Mouse (Mus musculus): ENCODE measurements around the gene Rapgef2. TPM values are rescaled to one million over a fixed set of nuclear protein-coding genes. Genes with fewer than 3 reads are reported as not detected.
"Not testable (repeated sequence)": the region's sequence is repeated elsewhere in the genome, so short reads cannot be mapped to it uniquely, and the experiment has no call there.

The Rapgef2 gene
- total RNA-seq, 2 experiments from 2014 or later, result 40.2 to 51.6 TPM

DNA sequence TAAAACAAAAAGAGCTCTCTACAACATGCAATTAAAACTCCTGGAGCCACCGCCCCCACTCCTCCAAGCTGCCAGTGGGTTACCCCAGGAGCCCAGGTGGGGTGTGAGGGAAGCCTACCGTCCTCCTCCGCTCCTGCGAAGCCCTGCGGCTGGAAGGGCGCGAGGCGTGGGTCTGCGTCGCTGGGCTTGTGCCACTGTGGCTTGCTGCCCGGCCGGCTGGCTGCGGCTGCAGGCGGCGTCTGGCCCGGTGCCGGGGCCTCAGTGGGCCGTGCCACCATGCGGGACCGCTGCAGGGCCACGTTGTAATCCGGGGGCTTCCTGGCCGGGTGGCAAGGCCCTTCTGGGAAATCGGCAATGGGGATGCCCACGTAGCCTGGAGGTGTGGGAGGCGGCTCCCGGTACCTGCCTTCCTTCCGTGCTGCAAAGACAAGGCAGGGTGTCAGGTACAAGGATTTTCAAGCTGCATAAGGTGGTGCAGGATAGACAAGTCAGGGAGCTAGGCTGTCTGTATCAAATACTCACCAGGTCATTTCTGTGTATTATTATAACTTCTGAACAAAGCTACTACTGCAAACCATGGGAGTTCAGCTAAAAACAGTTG is 219.8 kb downstream of the Rapgef2 start:
- intact Hi-C loops (cut with DNase I), result loop anchor here (5.0 kb wide), 1 partner anchor 131 kb away; no protein-coding TSS in a partner anchor
- DNase-seq, result peak in 1 of 2 experiments; percentile 10

DNA sequence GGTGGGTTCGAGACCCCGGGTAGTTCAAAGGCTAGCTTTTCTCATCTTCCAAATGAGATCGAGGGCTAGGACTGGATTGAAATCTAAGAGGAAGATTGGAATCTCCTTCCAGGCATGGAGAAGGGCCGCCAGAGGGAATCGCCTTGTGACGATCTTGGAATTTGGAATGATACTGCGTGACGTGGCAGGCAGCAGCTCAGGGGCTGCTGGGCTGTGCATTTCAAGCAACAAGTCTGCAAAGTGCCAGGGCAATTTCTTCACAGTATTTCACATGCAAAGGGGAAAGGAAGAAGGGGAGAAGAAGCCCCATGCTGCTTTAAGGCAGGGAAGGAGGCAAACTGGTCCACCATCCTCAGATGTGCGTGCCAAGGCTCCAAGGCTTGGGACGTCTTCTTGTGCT is 222.2 kb downstream of the Rapgef2 start:
- intact Hi-C loops (cut with DNase I), result no loop called here
- no peak for DNase-seq

DNA sequence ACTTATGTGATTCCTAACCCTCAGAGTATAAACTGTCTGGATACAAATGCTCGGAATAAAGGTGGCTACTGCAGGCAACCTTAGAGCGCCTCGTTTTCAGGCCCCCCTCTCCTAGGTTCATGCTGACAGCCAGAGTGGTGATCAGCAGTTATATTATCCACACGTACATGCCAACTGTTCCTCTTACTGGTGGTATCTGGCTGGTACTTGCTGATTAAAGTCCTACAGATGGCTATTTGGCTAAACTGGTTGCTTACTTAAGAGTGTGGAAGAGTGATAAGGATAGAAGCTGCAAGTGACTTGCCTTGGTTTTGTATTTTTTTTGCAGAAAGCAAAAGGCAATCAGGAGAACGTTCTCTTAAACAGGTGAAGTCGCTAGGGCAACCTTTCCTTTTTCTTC is 224.9 kb downstream of the Rapgef2 start:
- intact Hi-C loops (cut with DNase I), result no loop called here
- DNase-seq, result no peak

DNA sequence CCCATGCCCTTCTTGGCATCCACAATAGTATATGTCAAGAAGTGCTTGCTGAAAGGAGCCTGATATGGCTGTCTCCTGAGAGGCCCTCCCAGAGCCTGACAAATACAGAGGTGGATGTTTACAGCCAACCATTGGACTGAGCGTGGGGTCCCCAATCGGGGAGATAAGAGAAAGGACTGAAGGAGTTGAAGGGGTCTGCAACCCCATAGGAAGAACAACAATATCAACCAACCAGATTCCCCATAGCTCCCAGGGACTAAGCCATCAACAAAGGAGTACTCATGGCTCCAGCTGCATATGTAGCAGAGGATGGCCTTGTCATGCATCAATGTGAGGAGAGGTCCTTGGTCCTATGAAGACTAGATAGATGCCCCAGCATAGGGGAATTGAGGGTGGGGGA is 227.8 kb downstream of the Rapgef2 start:
- DNase-seq; intact Hi-C loops (cut with DNase I): not testable (repeated sequence)

DNA sequence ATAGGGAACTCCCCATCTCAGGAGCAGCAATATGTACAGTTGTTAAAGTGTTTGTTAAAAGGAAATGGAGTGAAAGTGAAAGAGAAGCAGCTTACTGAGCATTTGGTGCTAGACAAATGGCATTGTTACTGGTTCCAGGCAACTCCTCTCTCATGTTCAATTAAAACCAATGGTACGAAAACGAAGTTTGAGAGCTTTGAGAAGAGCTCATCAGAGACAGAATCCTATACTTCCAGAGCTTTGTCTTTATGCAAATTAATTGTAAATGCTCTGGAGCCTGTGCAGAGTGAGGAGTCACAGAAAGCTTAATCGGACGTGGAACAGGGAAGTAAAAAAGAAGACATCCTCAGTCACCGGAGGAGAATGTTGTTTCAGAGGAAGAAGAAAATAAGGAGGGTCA is 241.1 kb downstream of the Rapgef2 start:
- no peak for DNase-seq
- intact Hi-C loops (cut with DNase I), result no loop called here

DNA sequence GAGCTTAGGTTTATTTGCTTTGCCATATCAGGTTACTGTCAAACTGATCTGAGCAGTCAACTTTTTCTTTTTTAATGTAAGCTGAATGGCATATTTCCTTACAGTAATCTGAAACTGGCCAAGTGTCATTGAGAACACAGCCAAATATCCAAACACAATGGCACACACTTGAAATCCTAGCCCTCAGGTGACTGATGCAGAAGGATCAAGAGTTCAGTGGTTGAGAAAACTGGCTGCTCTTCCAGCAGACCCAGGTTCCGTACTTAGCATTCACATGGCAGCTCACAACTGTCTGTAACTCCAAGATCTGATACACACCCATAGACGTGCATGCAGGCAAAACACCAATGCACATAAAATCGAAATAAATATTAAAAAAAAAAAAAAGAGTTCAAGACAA is 243.3 kb downstream of the Rapgef2 start:
- intact Hi-C loops (cut with DNase I), result no loop called here
- no peak for DNase-seq

DNA sequence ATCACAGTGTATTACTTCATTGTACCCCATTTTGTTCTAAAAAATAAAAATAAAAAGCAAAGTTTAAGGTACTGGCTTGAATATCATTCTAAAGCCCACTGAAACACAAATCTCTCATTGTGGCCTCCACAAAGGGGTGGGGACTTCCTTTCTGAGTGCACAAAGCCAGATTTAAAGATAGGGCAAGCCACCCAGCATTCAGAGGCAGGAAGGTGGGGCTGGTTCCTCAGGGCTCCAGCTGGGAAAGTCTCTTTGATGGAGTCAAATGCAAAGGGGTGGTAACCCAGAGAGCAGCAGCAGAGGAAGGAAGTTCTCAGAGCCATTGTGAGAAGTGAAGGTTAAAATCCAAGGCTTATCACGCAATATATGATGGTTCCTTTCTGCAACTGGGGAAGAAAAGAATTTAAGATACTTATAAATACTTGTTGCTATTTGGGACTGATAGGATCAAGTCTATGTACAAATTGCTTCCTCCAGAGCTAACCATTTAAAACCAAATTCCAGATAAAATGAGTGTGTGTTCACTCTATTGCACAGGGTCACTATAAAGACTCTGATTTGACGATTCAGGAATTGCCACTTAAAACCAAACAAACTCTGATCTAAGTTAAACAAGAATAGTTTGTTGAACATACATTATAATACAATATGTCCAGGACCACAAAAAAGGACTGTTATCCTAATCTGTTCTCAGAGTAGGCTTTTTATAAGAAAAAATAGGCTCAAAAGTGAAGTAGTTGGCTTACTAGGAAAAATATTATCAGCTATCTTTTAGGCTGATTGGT is 246.5 kb downstream of the Rapgef2 start:
- intact Hi-C loops (cut with DNase I), result loop anchor here (5.0 kb wide), 1 partner anchor 53 kb away; no protein-coding TSS in a partner anchor
- peak; percentile 19 to 27 for DNase-seq

DNA sequence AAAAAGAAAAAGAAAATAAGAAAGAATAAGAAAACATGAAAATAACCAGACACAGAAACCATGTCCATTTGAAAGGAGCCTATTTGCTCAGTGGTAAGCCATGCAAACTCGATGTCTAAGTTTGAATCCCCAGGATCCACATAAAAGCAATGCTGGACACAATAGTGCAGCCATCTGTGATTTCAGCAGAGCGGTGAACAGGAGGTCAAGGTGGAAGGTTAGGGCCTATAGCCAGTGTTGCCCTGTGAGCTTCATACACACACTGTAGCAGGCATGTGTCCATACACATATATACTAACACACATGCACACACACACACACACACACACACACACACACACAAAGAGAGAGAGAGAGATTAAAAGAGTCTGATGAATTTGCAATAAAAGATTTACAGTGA is 247.3 kb downstream of the Rapgef2 start:
- intact Hi-C loops (cut with DNase I), result loop anchor here (5.0 kb wide), 1 partner anchor 52 kb away; no protein-coding TSS in a partner anchor
- DNase-seq, result no peak

DNA sequence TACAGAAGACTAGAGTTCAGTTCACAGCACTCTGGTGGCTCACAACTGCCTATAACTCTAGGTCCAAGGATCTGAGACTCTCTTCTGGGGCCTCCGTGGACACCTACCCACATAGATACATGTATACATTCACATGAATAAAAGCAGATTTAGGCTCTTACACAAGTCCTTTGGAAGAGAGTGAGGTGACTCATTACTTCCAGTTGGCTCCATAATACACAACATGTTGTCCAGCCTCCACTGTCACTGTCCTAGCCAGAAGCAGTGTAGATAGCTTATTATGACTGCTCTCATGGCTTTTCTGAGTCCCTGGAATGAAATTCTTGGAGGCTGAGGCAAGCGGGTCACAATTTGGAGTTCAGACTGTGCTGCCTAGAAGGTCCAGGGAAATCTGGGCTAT is 251.9 kb downstream of the Rapgef2 start:
- intact Hi-C loops (cut with DNase I), result no loop called here
- DNase-seq, result no peak

DNA sequence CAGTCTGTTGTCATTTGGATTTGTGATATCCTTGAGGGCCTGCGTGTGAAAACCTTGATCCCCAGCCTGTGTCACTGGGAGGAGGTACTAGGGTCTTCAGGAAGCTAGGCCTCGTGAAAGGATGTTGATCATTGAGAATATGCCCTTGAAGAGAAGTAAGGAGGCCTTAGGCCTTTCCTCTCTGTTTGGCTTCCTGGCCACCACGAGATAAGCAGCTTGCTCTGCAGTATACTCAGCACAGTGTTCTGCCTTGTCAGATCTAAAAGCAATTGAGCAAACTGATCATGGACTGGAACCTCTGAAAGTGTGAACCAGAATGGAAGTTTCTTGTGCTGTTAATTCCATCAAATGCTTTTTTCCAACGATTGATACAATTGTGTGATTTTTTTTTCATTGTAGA is 255.5 kb downstream of the Rapgef2 start:
- intact Hi-C loops (cut with DNase I), result no loop called here
- no peak for DNase-seq

DNA sequence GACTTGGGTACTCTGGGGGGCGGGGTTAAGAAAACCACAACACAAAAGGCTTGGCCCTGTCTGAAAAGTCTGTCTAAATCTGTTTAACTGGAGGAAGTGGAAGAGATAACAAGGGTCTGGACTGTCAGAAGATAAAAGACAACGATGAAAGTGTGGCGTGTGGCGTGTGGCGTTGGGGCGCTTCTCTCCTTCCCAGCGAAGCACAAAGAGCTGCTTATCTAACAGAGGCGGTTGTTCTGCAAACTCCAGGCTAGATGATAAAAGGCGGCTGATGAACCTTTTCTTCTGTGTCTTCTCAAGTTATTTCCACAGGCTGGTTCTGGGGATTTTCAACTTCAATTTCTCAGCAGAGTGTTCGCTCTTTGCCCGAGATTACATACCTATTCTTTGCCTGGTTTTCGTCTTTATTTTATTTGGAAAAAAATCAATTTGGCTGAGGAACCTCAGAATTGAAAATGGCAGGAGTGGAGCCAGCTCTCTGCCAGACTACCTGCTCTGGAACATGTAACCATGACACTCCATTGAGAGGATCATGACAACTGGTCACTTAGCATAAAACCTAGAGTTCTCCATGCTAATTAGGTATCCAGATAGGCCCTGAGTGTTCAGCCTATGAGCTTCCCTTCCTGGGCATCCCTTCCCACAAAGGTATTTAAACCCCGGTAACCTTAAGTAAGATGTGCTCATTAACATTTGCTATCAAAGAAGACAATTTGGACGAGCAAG is 258.0 kb downstream of the Rapgef2 start:
- intact Hi-C loops (cut with DNase I), result loop anchor here (5.0 kb wide), 1 partner anchor 66 kb away; no protein-coding TSS in a partner anchor
- DNase-seq, result no peak

DNA sequence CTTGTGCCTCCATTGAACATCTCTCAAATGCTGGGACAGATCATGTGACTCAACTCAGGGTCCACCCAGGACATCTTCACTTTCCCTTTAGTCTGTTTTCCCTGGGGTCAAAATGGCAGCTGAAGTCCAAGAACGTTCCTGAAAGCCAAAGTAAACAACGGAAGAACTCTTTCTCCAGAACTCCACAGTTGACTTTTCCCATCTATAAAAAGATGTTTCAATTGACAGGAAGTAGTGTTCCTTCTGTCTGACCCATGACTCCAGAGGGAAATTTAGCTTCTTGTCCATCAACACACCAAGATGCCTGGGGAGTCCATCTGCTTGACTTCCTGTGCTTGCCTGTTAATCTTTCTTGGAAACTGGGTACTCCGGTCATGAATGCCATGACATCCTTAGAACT is 260.3 kb downstream of the Rapgef2 start:
- DNase-seq, result peak in 1 of 2 experiments; percentile 16
- intact Hi-C loops (cut with DNase I), result loop anchor here (5.0 kb wide), 1 partner anchor 64 kb away; no protein-coding TSS in a partner anchor

DNA sequence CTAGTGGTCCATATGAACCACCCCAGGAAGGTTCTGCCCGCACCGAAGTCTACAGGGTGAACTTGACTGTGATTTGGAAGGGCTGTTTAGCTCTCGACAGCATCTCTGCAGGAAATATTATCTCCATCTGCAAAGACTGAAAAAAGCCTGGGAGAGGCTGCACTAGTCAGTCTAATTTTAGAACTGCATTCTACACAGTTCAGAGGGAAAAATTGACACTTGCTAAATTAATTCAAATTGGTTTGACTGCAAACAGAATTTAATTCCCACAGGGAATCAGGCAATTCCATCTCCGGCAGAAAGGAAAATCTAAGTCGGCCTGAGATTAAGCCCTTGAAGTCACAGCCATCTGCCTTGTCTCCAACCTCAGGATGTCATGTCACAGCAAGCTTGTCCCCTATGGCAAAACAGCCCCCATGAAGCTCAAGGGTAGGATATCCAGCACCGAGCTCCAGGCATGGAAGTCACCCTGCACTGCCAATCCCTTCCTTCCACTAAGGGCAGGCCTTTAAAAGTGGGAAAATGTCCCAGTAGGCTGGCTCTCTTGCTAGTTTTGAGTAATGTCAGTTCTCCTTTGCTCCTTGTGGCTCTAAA is 262.5 kb downstream of the Rapgef2 start:
- intact Hi-C loops (cut with DNase I), result no loop called here
- peak; percentile 29 to 36 for DNase-seq

DNA sequence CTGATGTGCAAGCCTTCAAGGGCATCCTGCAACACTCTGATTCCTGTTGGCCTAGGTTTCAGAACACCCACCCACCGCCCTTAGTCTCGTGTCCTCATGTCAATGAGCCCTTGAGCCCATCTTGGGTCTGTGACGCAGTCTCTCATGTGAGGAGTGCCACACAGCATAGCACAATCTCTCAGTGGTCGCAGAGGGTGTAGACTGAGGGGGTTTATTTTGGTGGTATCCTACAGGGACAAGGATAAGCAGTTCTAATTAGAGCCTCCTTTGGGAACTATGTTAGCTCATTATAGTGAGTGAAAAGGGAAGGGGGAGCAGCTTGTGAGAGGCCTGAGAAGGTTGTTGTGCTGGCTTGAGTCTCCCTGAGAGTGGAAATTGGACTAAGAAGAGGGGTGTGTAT is 263.6 kb downstream of the Rapgef2 start:
- intact Hi-C loops (cut with DNase I), result no loop called here
- DNase-seq, result no peak

DNA sequence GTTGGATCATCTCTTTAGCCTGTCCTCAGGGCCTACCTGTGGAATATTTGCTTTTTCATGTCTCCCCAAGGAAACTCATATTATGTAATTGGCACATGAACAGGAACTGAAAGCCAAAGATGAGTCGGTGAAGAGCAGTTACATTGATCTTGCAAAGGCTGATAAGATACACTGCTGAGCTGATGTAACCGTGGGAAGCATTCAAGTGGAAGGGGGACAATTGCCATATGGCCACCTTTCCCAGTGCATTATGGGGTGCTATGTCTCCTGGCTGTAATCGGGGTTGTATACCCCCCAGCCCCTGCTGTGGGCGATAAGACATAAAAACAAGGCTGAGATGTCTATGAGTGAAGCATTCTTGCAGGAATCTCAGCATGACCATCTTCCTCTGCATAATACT is 268.9 kb downstream of the Rapgef2 start:
- DNase-seq, result no peak
- intact Hi-C loops (cut with DNase I), result no loop called here

DNA sequence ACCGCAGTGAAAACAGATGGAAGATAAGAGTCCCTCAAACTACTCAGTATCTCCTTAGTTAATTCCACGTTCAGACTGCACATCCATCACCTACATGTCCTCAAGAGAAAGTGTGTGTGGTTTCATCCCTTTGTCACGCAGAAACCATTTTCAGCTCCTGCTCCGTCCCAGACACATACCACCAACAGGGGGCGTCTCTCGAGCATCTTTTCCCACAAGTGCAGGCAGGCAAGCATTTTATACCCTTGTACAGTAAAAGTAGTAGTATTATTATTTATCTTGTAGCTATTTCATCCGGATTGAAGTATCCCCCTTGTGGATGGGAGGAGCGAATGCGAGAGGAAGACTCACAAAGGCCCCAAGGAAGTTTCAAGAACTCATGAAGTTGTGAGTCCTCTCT is 269.5 kb downstream of the Rapgef2 start:
- intact Hi-C loops (cut with DNase I), result no loop called here
- DNase-seq, result no peak

DNA sequence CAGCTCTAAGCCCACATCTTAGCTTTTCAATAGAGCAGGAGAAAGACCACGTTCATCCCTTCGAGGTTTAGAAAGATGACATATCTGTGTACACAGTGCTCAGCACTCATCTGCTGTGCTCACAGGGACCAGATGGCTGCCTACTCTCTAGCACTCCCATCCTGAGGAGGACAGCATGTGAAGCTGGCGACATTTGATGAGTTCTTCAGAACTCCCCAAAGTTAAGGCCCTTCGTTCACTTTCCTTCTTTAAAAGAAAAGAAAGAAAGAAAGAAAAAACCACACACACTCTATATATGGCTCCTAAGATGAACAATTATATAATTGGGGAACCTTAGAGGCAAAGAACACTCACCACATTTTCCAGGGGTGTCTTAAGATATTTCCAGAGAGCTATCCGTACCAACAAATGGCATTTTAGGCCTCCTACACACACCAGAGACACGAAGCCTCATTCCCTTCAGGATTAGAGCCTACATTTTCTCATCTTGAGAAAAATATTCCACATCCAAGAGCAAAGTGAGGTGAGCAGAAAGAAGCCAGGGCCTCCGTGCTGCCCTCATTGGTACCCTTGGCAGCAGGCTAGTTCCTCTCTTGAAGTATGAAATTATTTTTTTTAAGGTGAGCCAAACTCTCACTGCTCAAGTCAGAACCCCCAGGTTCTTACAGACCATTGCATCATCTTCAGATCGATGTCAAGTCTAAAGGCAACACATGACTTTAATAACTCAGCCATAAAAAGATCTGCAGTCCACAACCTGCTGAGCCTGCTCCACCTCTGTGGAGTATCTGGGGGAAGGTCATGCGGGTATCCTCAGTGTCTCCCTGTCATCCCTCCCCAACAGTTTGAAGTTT is 270.5 kb downstream of the Rapgef2 start:
- intact Hi-C loops (cut with DNase I), result no loop called here
- DNase-seq, result no peak
